Mouse (Mus musculus): Measurements from ENCODE around the gene Tnip2. TPM values are rescaled to one million over a fixed set of nuclear protein-coding genes. Genes with fewer than 3 reads are reported as not detected.

Tnip2 gene
- total and polyA plus RNA-seq, 3 experiments: 16.0 to 26.8 (median 23.4) TPM

DNA sequence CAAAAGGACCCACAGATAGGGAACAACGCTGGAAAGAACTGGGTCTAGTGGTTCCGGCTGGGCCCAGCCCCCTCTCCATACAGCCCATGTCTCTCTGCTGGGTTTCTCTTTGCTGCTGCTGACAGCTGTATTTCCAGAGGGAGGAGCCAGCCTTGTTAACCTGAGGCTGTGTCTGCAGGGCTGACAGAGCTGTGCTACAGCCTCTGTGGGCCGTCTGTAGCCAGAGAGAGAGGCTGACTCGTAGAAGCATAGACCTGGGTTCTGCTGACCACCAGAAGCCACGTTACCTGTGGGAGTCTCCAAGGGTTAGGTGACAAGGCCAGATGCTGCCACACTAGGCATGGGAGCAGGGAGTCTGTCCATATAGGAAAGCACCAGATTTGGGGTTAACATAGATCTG, 19.3 kb upstream of the Tnip2 start:
- Histone ChIP-seq H3K27me3 (replicated peaks) (no peaks in the 10 kb centered on the region), H3K9ac (ENCODE audit: insufficient read depth, low read depth) (no peak overlapping the region), H3K27ac (ENCODE audit: insufficient read depth, low read depth) (no peak overlapping the region), H3K4me2 (ENCODE audit: insufficient read depth, low read depth, poor library complexity, severe bottlenecking) (no peak overlapping the region), H3K4me1 (ENCODE audit: control insufficient read depth in 1 of 2, insufficient read depth in 2 of 2) (peaks cover 16 to 49% of the 10 kb centered on the region in 2 experiments), H3K9me3 (replicated peaks; ENCODE audit: low read length) (no peaks in the 10 kb centered on the region), H3K79me2 (replicated peaks; ENCODE audit: control insufficient read depth, extremely low read depth, insufficient read depth, poor library complexity, severe bottlenecking) (no peaks in the 10 kb centered on the region), H3K36me3 (replicated peaks in 1 of 2; ENCODE audit: control insufficient read depth in 1 of 2, insufficient read depth in 1 of 2, low read length in 1 of 2) (peaks cover 0 to 34% of the 10 kb centered on the region in 2 experiments), H3K4me3 (replicated peaks in 1 of 3; ENCODE audit: low read depth in 2 of 3, low read length in 2 of 3, poor library complexity in 1 of 3) (no peak overlapping the region)
- in situ Hi-C loops (cut with MboI; ENCODE audit: low pct_ligation_motif_present, low pct_unique_long_range_greater_than_20kb, low sequenced_read_pairs): loop anchor here (25.0 kb wide), 1 partner anchor 504 kb away; the partner anchor contains the start of gene Hgfac
- DNase-seq (ENCODE audit: extremely low read depth): no peak
- TF ChIP-seq USF1 (IDR thresholded peaks at IDR 0.05; ENCODE audit: low read depth, low read length) (no peak), TBP (conservative IDR thresholded peaks at IDR 0.05; ENCODE audit: low read depth, low read length) (no peak), NELFE (IDR thresholded peaks at IDR 0.05; ENCODE audit: low read depth, low read length) (no peak), E2F4 (IDR thresholded peaks at IDR 0.05; ENCODE audit: insufficient replicate concordance, low read depth, low read length) (no peak), UBTF (IDR thresholded peaks at IDR 0.05; ENCODE audit: low read depth, low read length) (no peak), MXI1 (IDR thresholded peaks at IDR 0.05; ENCODE audit: low read depth, low read length) (no peak), EP300 (IDR thresholded peaks at IDR 0.05; ENCODE audit: low read length) (no peak), USF2 (conservative IDR thresholded peaks at IDR 0.05; ENCODE audit: low read depth, low read length) (no peak), POLR2A (IDR thresholded peaks at IDR 0.05; ENCODE audit: low read depth, low read length) (no peak)
- dilution Hi-C loops (cut with MboI; ENCODE audit: extremely low pct_ligation_motif_present, extremely low pct_unique_long_range_greater_than_20kb, low sequenced_read_pairs): no loop called here

DNA sequence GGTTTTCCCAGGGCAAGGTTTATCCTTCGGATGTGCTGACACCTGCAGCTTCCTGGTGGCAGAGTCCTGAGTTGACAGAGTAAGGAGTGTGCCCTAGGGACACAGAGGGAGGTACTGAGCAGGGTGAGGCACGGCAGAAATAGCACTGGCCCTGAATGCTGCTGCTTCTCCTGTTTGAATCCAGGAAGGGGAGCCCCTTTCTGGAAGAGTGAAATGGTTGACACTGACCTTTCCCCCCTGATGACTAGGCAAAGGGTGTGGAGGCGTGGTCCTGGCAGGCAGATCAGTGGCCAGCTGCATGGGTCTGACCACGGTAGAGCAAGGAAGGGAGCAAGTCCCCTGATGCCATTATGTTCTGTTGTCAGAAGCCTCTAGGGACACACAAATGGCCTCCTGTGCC, 16.9 kb upstream of the Tnip2 start:
- Histone ChIP-seq H3K4me1 (ENCODE audit: control insufficient read depth in 1 of 2, insufficient read depth in 2 of 2) (peaks cover 23 to 61% of the 10 kb centered on the region in 2 experiments), H3K4me2 (ENCODE audit: insufficient read depth, low read depth, poor library complexity, severe bottlenecking) (no peak overlapping the region), H3K36me3 (replicated peaks in 1 of 2; ENCODE audit: control insufficient read depth in 1 of 2, insufficient read depth in 1 of 2, low read length in 1 of 2) (peaks cover 0 to 34% of the 10 kb centered on the region in 2 experiments), H3K4me3 (replicated peaks in 1 of 3; ENCODE audit: low read depth in 2 of 3, low read length in 2 of 3, poor library complexity in 1 of 3) (no peak overlapping the region), H3K9me3 (replicated peaks; ENCODE audit: low read length) (no peaks in the 10 kb centered on the region), H3K27ac (ENCODE audit: insufficient read depth, low read depth) (no peak overlapping the region), H3K9ac (ENCODE audit: insufficient read depth, low read depth) (no peak overlapping the region), H3K79me2 (replicated peaks; ENCODE audit: control insufficient read depth, extremely low read depth, insufficient read depth, poor library complexity, severe bottlenecking) (no peaks in the 10 kb centered on the region), H3K27me3 (replicated peaks) (no peaks in the 10 kb centered on the region)
- DNase-seq (ENCODE audit: extremely low read depth): no peak
- in situ Hi-C loops (cut with MboI; ENCODE audit: low pct_ligation_motif_present, low pct_unique_long_range_greater_than_20kb, low sequenced_read_pairs): loop anchor here (25.0 kb wide), 1 partner anchor 507 kb away; the partner anchor contains the start of gene Hgfac
- dilution Hi-C loops (cut with MboI; ENCODE audit: extremely low pct_ligation_motif_present, extremely low pct_unique_long_range_greater_than_20kb, low sequenced_read_pairs): no loop called here
- no peak for TF ChIP-seq MEF2A (IDR thresholded peaks at IDR 0.05; ENCODE audit: borderline replicate concordance, low read depth, low read length)
- TF ChIP-seq ZC3H11A (IDR thresholded peaks at IDR 0.05; ENCODE audit: low read depth, low read length): no peak
- no peak for TF ChIP-seq ELF1 (IDR thresholded peaks at IDR 0.05; ENCODE audit: low read depth, low read length)
- no peak for TF ChIP-seq KAT2A (IDR thresholded peaks at IDR 0.05; ENCODE audit: insufficient replicate concordance, low read length)
- no peak for TF ChIP-seq USF2 (conservative IDR thresholded peaks at IDR 0.05; ENCODE audit: low read depth, low read length)
- TF ChIP-seq POLR2AphosphoS2 (IDR thresholded peaks at IDR 0.05; ENCODE audit: low read depth, low read length): no peak
- no peak for TF ChIP-seq HCFC1 (IDR thresholded peaks at IDR 0.05; ENCODE audit: low read depth, low read length)
- TF ChIP-seq ZMIZ1 (IDR thresholded peaks at IDR 0.05; ENCODE audit: low read depth, low read length): no peak
- no peak for TF ChIP-seq ETS1 (conservative IDR thresholded peaks at IDR 0.05; ENCODE audit: low read depth, low read length)
- TF ChIP-seq EP300 (IDR thresholded peaks at IDR 0.05; ENCODE audit: low read length): no peak
- no peak for TF ChIP-seq CHD1 (IDR thresholded peaks at IDR 0.05; ENCODE audit: low read depth, low read length)
- TF ChIP-seq USF1 (IDR thresholded peaks at IDR 0.05; ENCODE audit: low read depth, low read length): no peak
- no peak for TF ChIP-seq E2F4 (IDR thresholded peaks at IDR 0.05; ENCODE audit: insufficient replicate concordance, low read depth, low read length)
- no peak for TF ChIP-seq TBP (conservative IDR thresholded peaks at IDR 0.05; ENCODE audit: low read depth, low read length)
- TF ChIP-seq ZNF384 (IDR thresholded peaks at IDR 0.05; ENCODE audit: low read depth, low read length): no peak
- no peak for TF ChIP-seq MAZ (IDR thresholded peaks at IDR 0.05; ENCODE audit: low read depth, low read length)
- no peak for TF ChIP-seq ZKSCAN1 (IDR thresholded peaks at IDR 0.05; ENCODE audit: borderline replicate concordance, low read depth, low read length)
- TF ChIP-seq SIN3A (IDR thresholded peaks at IDR 0.05; ENCODE audit: low read length): no peak
- TF ChIP-seq UBTF (IDR thresholded peaks at IDR 0.05; ENCODE audit: low read depth, low read length): no peak
- TF ChIP-seq RCOR1 (conservative IDR thresholded peaks at IDR 0.05; ENCODE audit: low read depth, low read length): no peak

Data from CH12.LX (cell line).